Comparison of ENCODE assay signal across 11 mouse cellular contexts in the genomic region with DNA sequence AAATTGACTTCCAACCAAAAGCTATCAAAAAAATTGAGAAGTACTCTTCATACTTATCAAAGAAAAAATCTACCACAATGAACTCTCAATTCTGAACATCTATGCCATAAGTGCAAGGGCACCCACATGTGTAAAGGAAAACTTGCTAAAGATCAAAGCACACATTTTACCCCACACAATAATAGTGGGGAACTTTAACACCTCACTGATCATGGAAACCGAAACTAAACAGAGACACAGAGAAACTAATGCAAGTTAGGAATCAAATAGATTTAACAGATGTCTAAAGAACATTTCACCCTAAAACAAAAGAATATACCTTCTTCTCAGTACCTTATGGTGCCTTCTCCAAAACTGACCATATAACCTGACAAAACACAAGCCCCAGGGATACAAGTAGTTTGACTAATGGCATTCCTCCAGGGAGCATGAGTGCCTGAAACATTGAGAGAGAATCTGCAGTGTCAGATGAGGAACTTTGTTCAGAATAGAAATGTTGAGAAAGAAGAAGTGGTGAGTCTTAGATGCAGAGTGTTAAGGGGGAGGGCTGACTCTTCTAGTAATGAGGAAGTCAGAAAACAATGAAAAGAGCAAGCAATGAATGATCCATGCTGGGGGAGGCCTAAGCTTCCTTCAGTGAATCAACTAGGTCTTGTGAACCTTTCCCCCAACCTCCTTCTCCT. TPM values are rescaled to one million over a fixed set of nuclear protein-coding genes. Genes with fewer than 3 reads are reported as not detected.
DNase-seq lines count a peak whose midpoint lies in the region; ATAC-seq lines count a peak whose summit lies in the region.
"Had no signal": no experiment of that assay in that cellular context is flagged by ENCODE, and none has a peak within 500 bp of the region (broad histone marks: within the 10 kb centered on the region; RNA-seq: fewer than 3 reads in every experiment).

No protein-coding gene starts in this region.

- intact Hi-C loops in heart, postnatal 25 days (cut with DNase I) = no loop called here

- peak; percentile 40 for DNase-seq in heart, adult 8-10 months (ENCODE audit: low spot score)
- DNase-seq in heart, postnatal 25 days (ENCODE audit: low spot score) = no peak
- DNase-seq in lung, postnatal 25 days (ENCODE audit: low spot score) = peak; percentile 37
- no peak for DNase-seq in lung, postnatal 10 days
- no peak for DNase-seq in urinary bladder, postnatal 25 days (ENCODE audit: low spot score)
- no peak for DNase-seq in left cerebral cortex, adult 11 months (ENCODE audit: low spot score)
- DNase-seq: gastrocnemius, postnatal 10 days; heart, postnatal 14 days had no signal

- ATAC-seq in hematopoietic stem cell, adult 5-6 weeks (replicated peaks in 1 of 2; ENCODE audit: insufficient read depth in 1 of 2, low FRiP score in 2 of 2, low TSS enrichment in 1 of 2, low read depth in 1 of 2, poor library complexity in 2 of 2, severe bottlenecking in 2 of 2) = peak; percentile 91 to 96
- peak; percentile 86 for ATAC-seq in neutrophil, adult 5-6 weeks (ENCODE audit: extremely low read depth, insufficient number of reproducible peaks, low FRiP score, poor library complexity, severe bottlenecking)

RNA-seq across cellular contexts. Expression of gene Gm49339, which starts 26.7 kb away (rescaled TPM):
- total RNA-seq in heart, adult 8-10 months (2022) = under 1 TPM in 3 of 4 experiments, not detected in 1; 0.34 to 0.75 (median 0.72) TPM
- total RNA-seq in heart, postnatal 25 days (2021) = under 1 TPM in 1 of 2 experiments, not detected in 1; 0.99 TPM
- not detected in 2 replicates for total RNA-seq in hematopoietic stem cell, adult 5-6 weeks (2017)
- 45.4 and 66.6 TPM in 2 replicates for total RNA-seq in neutrophil, adult 5-6 weeks (2017)
- total RNA-seq: left cerebral cortex, postnatal 25 days had no signal

RNA-seq across cellular contexts. Expression of gene Lilr4b, which starts 26.7 kb away (rescaled TPM):
- 1 to 10 TPM; 1.1 to 3.8 (median 2.0) TPM for total RNA-seq in heart, adult 8-10 months (2022)
- total RNA-seq in heart, postnatal 25 days (2021) = 1 to 10 TPM; 1.6 to 1.9 TPM
- total RNA-seq in hematopoietic stem cell, adult 5-6 weeks (2017) = 42.8 and 68.0 TPM in 2 replicates
- 1,031 and 1,160 TPM in 2 replicates for total RNA-seq in neutrophil, adult 5-6 weeks (2017)

RNA-seq across cellular contexts. Expression of gene Lilrb4a, which starts 37.0 kb away (rescaled TPM):
- total RNA-seq in heart, adult 8-10 months (2022) = 1 to 10 TPM in 3 of 4 experiments, under 1 TPM in 1; 0.88 to 5.6 (median 1.7) TPM
- 1 to 10 TPM; 1.5 to 1.8 TPM for total RNA-seq in heart, postnatal 25 days (2021)
- total RNA-seq in hematopoietic stem cell, adult 5-6 weeks (2017) = 38.3 and 101 TPM in 2 replicates
- 1,862 and 1,947 TPM in 2 replicates for total RNA-seq in neutrophil, adult 5-6 weeks (2017)

Comparison
In these comparisons a context has a peak if more than half of its experiments do, and no peak if none do; other contexts are left out.
1. DNase-seq: peak in heart, adult 8-10 months (single experiment) and lung, postnatal 25 days (single experiment); none in heart, postnatal 25 days (single experiment), lung, postnatal 10 days (single experiment), urinary bladder, postnatal 25 days (single experiment) and left cerebral cortex, adult 11 months (single experiment).
2. RNA of gene Gm49339, which starts 26.7 kb away (total RNA-seq): 45.4 to 66.6 TPM in neutrophil, adult 5-6 weeks; 0.99 TPM in heart, postnatal 25 days, 0.34 to 0.75 TPM in heart, adult 8-10 months and not detected in hematopoietic stem cell, adult 5-6 weeks; every median in the first group is over 10 times any median in the second.
3. RNA of gene Lilr4b, which starts 26.7 kb away (total RNA-seq): 1,031 to 1,160 TPM in neutrophil, adult 5-6 weeks; 42.8 to 68.0 TPM in hematopoietic stem cell, adult 5-6 weeks, 1.1 to 3.8 TPM in heart, adult 8-10 months and 1.6 to 1.9 TPM in heart, postnatal 25 days; every median in the first group is over 10 times any median in the second.
4. RNA of gene Lilrb4a, which starts 37.0 kb away (total RNA-seq): 1,862 to 1,947 TPM in neutrophil, adult 5-6 weeks; 38.3 to 101 TPM in hematopoietic stem cell, adult 5-6 weeks, 1.5 to 1.8 TPM in heart, postnatal 25 days and 0.88 to 5.6 TPM in heart, adult 8-10 months; every median in the first group is over 10 times any median in the second.